Mouse (Mus musculus) embryo, embryonic 11.5 days (tissue): ENCODE data around the gene Klrg1.

Experiments used
- DNase-seq: peaks from one replicate; pipeline ENCODE4 v3.0.0-alpha.2; 2012; ENCODE audit warnings: low read depth, low spot score

The Klrg1 gene

DNA sequence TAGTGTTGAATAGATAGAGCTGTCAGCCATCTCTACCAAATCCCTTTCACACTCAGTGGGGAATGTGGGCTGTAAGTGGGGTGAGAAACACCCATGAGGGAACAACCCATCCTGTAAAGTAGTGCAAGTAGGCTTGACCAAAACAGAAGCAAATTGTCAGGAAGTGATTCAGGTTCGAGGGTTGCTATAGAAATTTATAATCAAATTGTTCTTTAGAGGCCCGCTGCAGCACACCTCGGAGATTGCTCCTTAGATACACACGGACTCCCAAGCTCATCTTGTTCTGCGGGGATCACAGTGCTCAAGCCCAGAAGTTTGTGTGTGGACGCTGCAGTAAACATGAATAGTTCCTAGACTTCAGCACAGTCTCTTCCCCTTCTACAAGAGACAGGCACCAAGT, at the start of gene Klrg1:
Gene Klrg1, minus strand, starts transcription at position 101 of the 400 bp plus-strand sequence.
- no peak for DNase-seq

DNA sequence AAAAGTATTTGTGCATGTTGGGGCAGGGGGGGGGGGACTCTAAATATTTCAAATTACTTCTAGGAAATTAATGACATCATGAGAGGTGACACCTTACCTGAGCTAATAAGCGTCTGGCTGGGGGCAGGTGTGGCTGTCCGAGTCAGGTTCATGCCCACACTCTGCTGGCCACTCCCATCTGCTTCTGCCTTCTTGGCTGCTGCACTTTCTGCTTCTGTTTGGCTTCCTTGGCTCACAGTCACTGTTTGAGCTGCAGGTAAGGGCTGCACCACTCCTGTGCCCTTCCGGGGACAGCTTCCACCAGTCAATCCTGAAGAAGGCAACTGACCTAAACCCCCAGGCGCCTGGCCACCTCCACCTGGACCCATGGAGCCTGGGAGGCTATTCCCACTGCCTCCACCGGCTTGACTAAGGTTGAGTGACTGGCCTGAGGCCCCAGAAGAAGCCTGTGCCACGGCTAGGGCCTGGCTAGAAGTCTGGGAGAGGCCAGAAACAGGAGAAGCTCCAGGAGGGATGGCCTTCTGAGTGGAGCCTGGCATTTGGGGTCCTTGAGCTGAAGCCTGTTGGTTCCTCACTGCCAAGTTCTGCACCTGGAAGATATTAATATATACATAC, 42.8 kb upstream of the Klrg1 start:
- no peak for DNase-seq

GRCm38 (mm10) chr6:122318726-122319125, 36.0 kb upstream of the Klrg1 start:
- DNase-seq = no peak

DNA sequence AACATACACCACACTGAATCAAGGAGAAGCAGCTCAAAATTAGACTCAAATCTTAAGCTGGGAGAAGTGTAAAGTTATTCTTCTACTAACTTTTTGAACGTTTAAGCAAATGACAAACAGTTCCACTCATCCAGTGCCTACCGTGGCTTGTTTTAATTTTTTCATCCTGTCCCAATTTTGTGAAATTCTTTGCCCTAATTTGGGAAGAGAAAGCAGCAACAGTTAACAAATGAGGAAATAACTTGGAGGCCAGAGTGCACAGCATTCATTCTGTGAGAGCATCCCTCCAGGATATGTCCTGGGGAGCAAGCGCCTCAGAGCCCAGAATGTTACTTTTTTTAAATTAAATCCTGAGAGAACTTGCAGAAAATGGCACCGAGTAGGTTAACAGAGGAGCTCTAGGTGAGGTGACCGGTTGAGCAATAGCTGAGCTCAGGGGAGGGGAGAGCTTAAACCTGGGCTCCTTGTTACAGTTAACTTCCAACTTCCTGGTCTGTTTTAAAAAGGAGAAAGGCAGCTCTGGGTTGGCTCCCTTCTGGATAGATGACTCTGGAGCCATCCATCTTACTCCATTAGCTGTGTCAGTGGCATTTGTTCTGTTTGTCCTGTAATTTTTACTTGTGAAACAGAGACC, 27.6 kb upstream of the Klrg1 start:
- no peak for DNase-seq

DNA sequence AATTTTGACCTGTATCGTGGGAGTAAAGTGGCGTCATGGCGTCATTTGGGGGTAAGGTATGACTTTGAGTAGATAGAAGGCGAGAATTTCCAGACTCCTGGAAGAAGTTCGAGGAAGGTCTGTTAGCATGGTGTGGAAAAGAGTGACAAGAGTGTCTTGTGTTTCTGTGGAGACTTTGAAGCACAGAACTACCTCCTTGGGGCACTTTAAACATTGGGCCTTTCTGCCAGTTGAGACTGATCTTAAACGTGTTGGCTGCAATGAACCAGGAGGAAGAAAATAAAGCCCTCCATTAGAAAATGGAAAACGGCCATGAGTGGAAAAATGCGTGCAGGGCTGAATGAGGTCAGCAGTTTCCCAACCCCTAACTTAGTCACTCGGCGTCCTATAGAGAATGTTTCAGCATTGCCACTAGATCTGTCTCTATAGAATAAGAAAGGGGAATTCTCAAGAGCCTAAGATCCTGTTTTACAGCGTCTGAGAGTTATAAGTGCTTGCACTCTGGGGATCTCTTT, 26.8 kb upstream of the Klrg1 start:
- no peak for DNase-seq

- peak; percentile 93 for DNase-seq
Observed at GRCm38 (mm10) chr6:122308505-122309393, 26.1 kb upstream of the Klrg1 start, which contains the start of gene M6pr. Gene M6pr (plus strand): TSS chr6:122308720.

GRCm38 (mm10) chr6:122308136-122308504, 25.4 kb upstream of the Klrg1 start:
- no peak for DNase-seq

GRCm38 (mm10) chr6:122306707-122307106, 24.0 kb upstream of the Klrg1 start:
- DNase-seq = no peak

DNA sequence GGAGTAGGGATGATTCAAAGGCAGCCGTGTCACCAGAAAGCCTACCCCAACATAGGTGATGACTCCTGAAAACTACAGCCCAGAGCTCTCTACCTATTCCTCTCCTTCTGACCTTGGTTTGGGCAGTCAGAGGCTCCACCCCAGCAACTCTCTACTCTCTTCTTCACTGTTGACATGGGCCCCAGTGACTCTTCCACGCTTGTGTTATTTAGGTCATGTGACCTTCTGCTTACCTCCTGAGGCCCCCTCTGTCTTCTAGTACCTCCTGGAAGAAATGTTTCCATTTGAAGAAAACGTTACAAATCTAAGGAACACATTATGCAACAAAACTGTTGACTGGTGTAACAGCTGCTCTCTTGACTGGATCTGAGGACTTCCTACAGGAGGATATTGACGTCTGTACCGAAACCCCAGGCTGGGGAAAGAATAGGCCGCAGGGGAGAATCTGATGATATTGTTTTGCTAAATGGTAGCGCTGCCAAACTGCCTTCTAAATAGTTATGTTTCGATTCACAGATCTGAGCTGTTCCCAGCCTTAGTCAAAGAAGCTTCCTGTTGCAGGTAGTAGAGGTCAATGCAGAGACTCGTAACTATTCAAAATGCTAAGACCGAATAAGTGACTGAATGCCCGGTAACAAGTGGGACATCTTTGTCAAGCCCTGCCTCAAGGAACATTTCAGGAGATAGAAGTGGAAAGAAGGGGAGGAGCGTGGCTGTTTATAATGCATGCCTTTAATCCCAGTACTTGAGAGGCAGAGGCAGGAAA, 22.3 kb upstream of the Klrg1 start:
- no peak for DNase-seq

DNA sequence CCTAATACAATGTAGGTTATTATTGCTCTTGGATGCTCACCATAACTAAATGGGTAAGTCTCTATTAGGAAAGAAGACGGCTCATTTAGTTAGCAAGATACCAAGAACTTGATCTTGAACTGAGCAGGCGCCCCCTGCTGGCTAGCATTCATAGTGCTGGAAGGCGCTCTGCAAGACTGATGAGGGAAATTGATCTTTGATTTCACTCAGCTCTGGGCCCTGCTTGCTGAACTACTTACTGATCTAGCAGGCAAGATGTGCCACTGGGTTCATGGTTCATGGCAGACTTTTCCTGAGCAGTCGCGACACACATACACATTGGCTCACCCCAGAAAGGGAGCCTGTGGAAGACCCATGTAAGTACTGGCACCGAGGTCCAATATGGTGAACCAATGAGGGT, 21.7 kb upstream of the Klrg1 start:
- DNase-seq = peak; percentile 67

GRCm38 (mm10) chr6:122303526-122303925, 20.8 kb upstream of the Klrg1 start:
- DNase-seq = no peak

GRCm38 (mm10) chr6:122302661-122303060, 20.0 kb upstream of the Klrg1 start:
- DNase-seq = no peak

GRCm38 (mm10) chr6:122302121-122302520, 19.4 kb upstream of the Klrg1 start:
- DNase-seq = no peak

- no peak for DNase-seq
Observed at GRCm38 (mm10) chr6:122299621-122300133, 17.0 kb upstream of the Klrg1 start.

DNA sequence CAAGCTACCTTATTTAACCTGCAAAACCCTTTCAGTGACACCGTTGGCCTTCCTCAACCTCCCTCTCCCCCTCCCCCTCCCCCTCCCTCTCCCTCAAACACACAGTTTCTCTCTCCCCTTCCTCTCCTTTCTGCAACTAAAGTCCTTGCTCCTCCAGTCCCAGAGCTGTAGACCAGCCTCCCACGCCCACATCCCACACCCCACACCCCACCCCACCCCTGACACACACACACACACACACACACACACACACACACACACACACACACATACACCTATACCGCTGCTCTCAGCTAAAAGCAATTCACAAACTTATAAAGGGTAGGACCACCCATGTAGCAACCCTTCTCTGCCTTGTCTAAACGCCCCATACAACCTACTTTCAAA, 15.5 kb upstream of the Klrg1 start:
- no peak for DNase-seq

- DNase-seq = no peak
Observed at GRCm38 (mm10) chr6:122297279-122298222, 14.9 kb upstream of the Klrg1 start.

GRCm38 (mm10) chr6:122296918-122297278, 14.2 kb upstream of the Klrg1 start:
- no peak for DNase-seq

DNA sequence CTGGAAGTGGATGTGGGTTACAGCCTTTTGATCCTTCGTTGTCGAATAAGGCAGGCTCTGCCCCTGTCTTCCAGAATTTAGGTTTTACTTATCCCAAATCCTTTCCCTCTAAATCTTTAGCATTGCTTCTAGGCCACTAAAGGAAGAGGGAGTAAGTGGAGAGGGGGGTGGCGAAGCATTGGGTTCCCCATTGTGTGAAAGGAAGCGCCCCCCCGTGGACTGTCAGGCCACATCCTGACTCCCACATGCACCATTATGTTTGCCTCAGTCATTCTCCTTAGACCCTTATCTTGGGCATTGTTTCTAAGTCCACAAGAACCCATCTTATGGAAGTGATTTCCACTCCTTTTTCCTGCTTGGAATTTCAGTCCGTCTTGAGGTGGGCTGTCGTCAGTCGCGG, 12.6 kb upstream of the Klrg1 start:
- DNase-seq = no peak

GRCm38 (mm10) chr6:122294290-122294689, 11.6 kb upstream of the Klrg1 start:
- no peak for DNase-seq

- no peak for DNase-seq
Observed at GRCm38 (mm10) chr6:122293796-122294195, 11.1 kb upstream of the Klrg1 start.
